ENCODE assay signal across 8 mouse cellular contexts in the genomic region with DNA sequence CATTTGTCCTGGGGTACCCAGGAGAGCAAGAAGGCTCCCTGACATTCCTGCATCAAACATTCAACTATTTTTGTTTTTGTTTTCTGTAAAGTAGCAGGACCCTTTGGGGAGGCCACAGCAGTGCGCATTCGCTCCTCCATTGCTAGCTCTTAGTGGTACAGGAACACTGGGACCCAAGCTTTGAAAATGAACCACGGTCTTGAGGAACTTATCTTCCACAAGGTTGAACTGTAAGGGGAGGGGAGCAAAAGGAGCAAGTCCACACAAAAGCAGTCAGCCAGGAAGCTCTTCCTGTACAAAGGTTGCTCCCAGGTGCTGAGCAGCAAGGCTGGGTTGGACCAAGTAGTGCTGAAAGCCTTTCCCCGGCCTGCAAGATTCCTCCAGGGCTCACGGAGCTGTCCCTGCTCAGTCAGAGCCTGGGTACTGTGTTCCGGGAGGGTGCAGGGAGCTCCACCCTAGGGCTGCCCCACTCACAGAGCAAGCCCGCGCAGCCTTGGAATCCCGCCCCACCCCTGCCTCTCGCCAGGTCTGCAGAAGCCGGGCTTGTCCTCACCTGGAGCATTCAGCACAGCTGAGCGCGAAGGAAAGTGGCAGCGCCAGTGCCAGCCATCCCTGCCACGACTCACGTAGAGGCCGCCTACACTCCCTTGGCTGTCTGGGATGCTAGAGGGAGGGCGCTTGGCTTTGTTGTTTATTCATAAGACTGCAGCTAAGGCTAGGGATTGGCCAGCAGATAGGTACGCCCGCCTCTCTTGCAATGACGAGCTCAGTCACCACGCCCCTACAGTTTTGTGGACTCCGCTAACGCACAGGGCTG. TPM values are rescaled to one million over a fixed set of nuclear protein-coding genes. Genes with fewer than 3 reads are reported as not detected.
DNase-seq lines count a peak whose midpoint lies in the region; ATAC-seq and TF ChIP-seq lines count a peak whose summit lies in the region.

A gene (minus strand): TSS at position 669 of the 817 bp plus-strand sequence.

- H3K9me3 ChIP-seq in embryonic facial prominence, embryonic 10.5 days, result no peaks in the 10 kb centered on the region
- no peaks in the 10 kb centered on the region for H3K9me3 ChIP-seq in intestine, postnatal 0 days (ENCODE audit: control insufficient read depth)

- no peaks in the 10 kb centered on the region for H3K36me3 ChIP-seq in embryonic facial prominence, embryonic 10.5 days (replicated peaks)
- H3K36me3 ChIP-seq in intestine, postnatal 0 days (ENCODE audit: control insufficient read depth, insufficient read depth), result no peaks in the 10 kb centered on the region

- peaks cover 4% of the 10 kb centered on the region for H3K27me3 ChIP-seq in embryonic facial prominence, embryonic 10.5 days (replicated peaks; ENCODE audit: low read depth, poor library complexity, severe bottlenecking)
- H3K27me3 ChIP-seq in intestine, postnatal 0 days (replicated peaks; ENCODE audit: control insufficient read depth, insufficient read depth, low read length), result no peaks in the 10 kb centered on the region

- peak within 1 kb of the TSS; percentile 31 for H3K9ac ChIP-seq in intestine, postnatal 0 days (ENCODE audit: low read depth, low read length)

- H3K4me1 ChIP-seq in embryonic facial prominence, embryonic 10.5 days, result peaks cover 14% of the 10 kb centered on the region
- no peaks in the 10 kb centered on the region for H3K4me1 ChIP-seq in intestine, postnatal 0 days (replicated peaks; ENCODE audit: control insufficient read depth, insufficient read depth, low read length)

- H3K27ac ChIP-seq in embryonic facial prominence, embryonic 10.5 days (replicated peaks), result peak within 1 kb of the TSS; percentile 85
- peak within 1 kb of the TSS; percentile 23; the same call in 1 of the 2 replicates for H3K27ac ChIP-seq in intestine, postnatal 0 days (ENCODE audit: low read depth, low read length)

- DNase-seq in adrenal gland, postnatal 10 days, result peak; percentile 64
- peak; percentile 86 for DNase-seq in embryonic facial prominence, embryonic 10.5 days (ENCODE audit: low spot score)
- peak; percentile 97 for DNase-seq in heart, adult 11 months
- peak; percentile 76 to 82 for DNase-seq in left cerebral cortex, postnatal 10 days (ENCODE audit: extremely low spot score in 1 of 2, low spot score in 2 of 2)
- peak; percentile 83 to 89 for DNase-seq in right cerebral cortex, postnatal 36 days (ENCODE audit: low spot score in 2 of 2)
- DNase-seq in spleen, postnatal 14 days (ENCODE audit: low spot score in 2 of 2), result no peak

- TF ChIP-seq CTCF in intestine, postnatal 0 days (IDR thresholded peaks at IDR 0.05; ENCODE audit: low read depth), result no peak

- WGBS in embryonic facial prominence, embryonic 10.5 days, result under 1% methylated on average over 24 of the region's 24 CpGs
- WGBS in intestine, postnatal 0 days, result 1% methylated on average over 24 of the region's 24 CpGs

- intact Hi-C loops in left cerebral cortex, postnatal 10 days (cut with DNase I), result no loop called here

- ATAC-seq in intestine, postnatal 0 days, result peak; percentile 98
- ATAC-seq in megakaryocyte, adult 5-6 weeks (ENCODE audit: poor library complexity, severe bottlenecking), result peak; percentile 12; the same call in 1 of the 2 replicates

- H3K4me2 ChIP-seq in intestine, postnatal 0 days (replicated peaks; ENCODE audit: low read depth), result peak within 1 kb of the TSS; percentile 80

- H3K4me3 ChIP-seq in embryonic facial prominence, embryonic 10.5 days, result peak within 1 kb of the TSS; percentile 77
- peak within 1 kb of the TSS; percentile 50 for H3K4me3 ChIP-seq in intestine, postnatal 0 days (ENCODE audit: low read depth, low read length)

RNA-seq across cellular contexts. Expression of the gene that starts here (rescaled TPM):
- 1 to 10 TPM; 3.6 to 3.7 TPM for total RNA-seq in adrenal gland, postnatal 10 days (2021)
- 18.8 and 22.8 TPM in 2 replicates for polyA plus RNA-seq in embryonic facial prominence, embryonic 10.5 days (2016; fragmentation: Nextera tagmentation; extraction: Ambion mirVana)
- polyA plus RNA-seq in intestine, postnatal 0 days (2015; fragmentation: Nextera tagmentation; extraction: Ambion mirVana), result 5.3 and 6.2 TPM in 2 replicates
- total RNA-seq in left cerebral cortex, postnatal 10 days (2021), result 10 to 100 TPM; 28.4 to 28.5 TPM
- total RNA-seq in megakaryocyte, adult 5-6 weeks (2015), result not detected in 2 replicates
- not detected in 2 replicates for total RNA-seq in megakaryocyte, adult 5-6 weeks (2017)

Comparison
In these comparisons a context has a peak if more than half of its experiments do, and no peak if none do; other contexts are left out.
1. RNA of the gene that starts here (total RNA-seq): 28.4 to 28.5 TPM in left cerebral cortex, postnatal 10 days; 3.6 to 3.7 TPM in adrenal gland, postnatal 10 days and not detected in megakaryocyte, adult 5-6 weeks; every median in the first group is over 4 times any median in the second.
2. Peak in ATAC-seq in megakaryocyte, adult 5-6 weeks; RNA of the gene not detected or under 1 TPM.
3. DNase-seq: peak in adrenal gland, postnatal 10 days (single experiment), embryonic facial prominence, embryonic 10.5 days (single experiment), heart, adult 11 months (single experiment), left cerebral cortex, postnatal 10 days (2 of 2) and right cerebral cortex, postnatal 36 days (2 of 2); none in spleen, postnatal 14 days (0 of 2).